Mouse (Mus musculus): Measurements from ENCODE around the gene Ormdl3. TPM values are rescaled to one million over a fixed set of nuclear protein-coding genes. Genes with fewer than 3 reads are reported as not detected.

The Ormdl3 gene
- polyA plus RNA-seq, 1 experiment from 2014 or later = 8.5 TPM

DNA sequence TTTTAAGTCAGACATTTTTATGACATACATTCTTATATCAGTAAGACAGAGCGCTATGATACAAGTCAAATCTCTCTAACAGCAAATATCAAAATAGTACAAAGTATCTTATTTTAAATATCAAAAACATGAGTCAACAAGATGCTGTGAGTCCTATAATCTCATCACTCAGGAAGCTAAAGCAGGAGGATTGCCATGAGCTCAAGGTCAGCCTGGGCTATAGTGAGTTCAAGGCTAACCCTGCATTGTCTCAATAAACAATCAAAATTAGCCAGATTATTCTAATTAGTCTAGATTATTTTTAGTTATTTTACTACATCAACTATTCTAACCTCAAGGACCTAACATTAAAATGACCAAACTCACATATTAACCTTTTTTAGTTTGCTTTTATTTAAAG is 43.8 kb downstream of the Ormdl3 start:
- DNase-seq (ENCODE audit: low spot score) = no peak
- no peak overlapping the region for H3K4me2 ChIP-seq (ENCODE audit: low read length)
- no peaks in the 10 kb centered on the region for H3K36me3 ChIP-seq (ENCODE audit: control insufficient read depth, insufficient read depth, low read length)
- peaks cover 54% of the 10 kb centered on the region for H3K27me3 ChIP-seq (replicated peaks; ENCODE audit: control insufficient read depth, insufficient read depth, low read length)
- peaks cover 6% of the 10 kb centered on the region; the same call in 1 of the 2 replicates for H3K4me1 ChIP-seq (replicated peaks; ENCODE audit: control insufficient read depth, insufficient read depth, low read length)
- peaks cover 4% of the 10 kb centered on the region; the same call in 1 of the 2 replicates for H3K9me3 ChIP-seq (ENCODE audit: control insufficient read depth, low read length)
- 88% methylated on average over 1 of the region's 1 CpGs for WGBS
- no peak overlapping the region for H3K4me3 ChIP-seq (ENCODE audit: low read depth, low read length)
- no peak for ATAC-seq (replicated peaks; ENCODE audit: low FRiP score, low TSS enrichment, low read depth)
- H3K27ac ChIP-seq (ENCODE audit: low read depth) = no peak overlapping the region
- no peak overlapping the region for H3K9ac ChIP-seq (ENCODE audit: low read length)

DNA sequence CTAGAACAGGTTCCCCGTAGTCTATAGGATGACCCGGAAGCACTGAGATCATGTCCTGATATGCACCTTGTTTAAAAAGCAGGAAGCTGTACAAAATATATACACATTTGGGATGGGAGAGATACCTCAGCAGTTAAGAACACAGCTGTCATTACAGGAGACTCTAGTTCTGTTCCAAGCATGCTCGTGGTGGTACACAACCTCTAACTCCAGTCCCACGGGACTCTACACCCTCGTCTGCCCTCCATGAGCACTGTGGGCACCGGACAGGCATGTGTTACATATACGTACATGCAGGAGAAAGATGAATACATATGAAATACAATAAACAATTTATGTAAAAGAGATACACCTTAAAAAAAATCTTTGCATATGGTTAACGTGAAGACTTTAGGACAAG is 44.6 kb downstream of the Ormdl3 start:
- 71% methylated on average over 8 of the region's 8 CpGs for WGBS
- Histone ChIP-seq H3K4me2 (ENCODE audit: low read length) (no peak overlapping the region), H3K9me3 (ENCODE audit: control insufficient read depth, low read length) (peaks cover 4% of the 10 kb centered on the region; the same call in 1 of the 2 replicates), H3K27me3 (replicated peaks; ENCODE audit: control insufficient read depth, insufficient read depth, low read length) (peaks cover 45% of the 10 kb centered on the region), H3K9ac (ENCODE audit: low read length) (no peak overlapping the region), H3K4me1 (replicated peaks; ENCODE audit: control insufficient read depth, insufficient read depth, low read length) (peaks cover 6% of the 10 kb centered on the region; the same call in 1 of the 2 replicates), H3K36me3 (ENCODE audit: control insufficient read depth, insufficient read depth, low read length) (no peaks in the 10 kb centered on the region), H3K27ac (ENCODE audit: low read depth) (no peak overlapping the region), H3K4me3 (ENCODE audit: low read depth, low read length) (no peak overlapping the region)
- DNase-seq (ENCODE audit: low spot score) = no peak
- no peak for ATAC-seq (replicated peaks; ENCODE audit: low FRiP score, low TSS enrichment, low read depth)

DNA sequence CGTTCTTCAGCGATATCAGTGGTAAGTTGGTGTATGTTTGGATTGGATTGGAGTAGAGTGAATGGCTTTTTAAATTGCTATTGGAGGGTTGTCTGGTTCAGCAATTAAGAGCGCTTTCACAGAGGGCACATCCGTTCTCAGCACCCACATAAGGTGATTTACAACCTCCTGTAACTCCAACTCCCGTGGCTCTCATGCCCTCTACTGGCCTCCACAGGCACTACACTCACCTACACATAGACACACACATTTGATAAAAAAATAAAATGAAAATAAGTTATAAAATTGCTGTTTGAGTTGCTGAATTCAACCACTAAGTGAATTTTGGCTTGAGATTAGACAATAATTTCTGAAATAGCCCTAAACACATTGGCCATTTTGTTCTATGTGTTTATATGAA is 46.8 kb downstream of the Ormdl3 start:
- H3K4me3 ChIP-seq (ENCODE audit: low read depth, low read length) = no peak overlapping the region
- no peak for ATAC-seq (replicated peaks; ENCODE audit: low FRiP score, low TSS enrichment, low read depth)

DNA sequence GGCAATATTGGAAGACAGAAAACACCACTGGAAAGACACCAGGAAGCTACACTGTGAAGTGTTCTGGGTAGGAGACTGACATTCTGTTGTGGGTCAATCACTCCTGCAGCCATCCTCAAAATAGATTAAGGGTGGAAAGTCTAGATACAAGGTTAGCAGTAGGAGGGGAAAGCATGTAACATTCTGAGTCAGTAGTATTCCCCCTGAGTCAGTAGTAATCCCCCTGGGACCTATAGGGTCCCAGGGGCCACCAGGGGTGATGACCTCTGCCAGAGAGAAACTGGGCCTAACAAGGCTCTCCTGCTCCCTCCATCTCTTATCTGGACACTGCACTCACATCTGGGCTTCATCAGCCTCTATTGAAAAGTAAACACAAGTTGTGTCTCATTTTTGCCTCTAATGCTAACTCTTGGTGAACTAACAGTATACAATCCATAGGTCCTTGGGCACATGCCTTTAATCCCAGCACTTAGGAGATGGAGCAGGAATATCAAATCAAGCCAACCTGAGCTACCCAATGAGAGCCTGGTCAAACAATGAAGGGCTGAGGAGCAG is 49.6 kb downstream of the Ormdl3 start:
- H3K27me3 ChIP-seq (replicated peaks; ENCODE audit: control insufficient read depth, insufficient read depth, low read length) = peaks cover 4% of the 10 kb centered on the region
- ATAC-seq (replicated peaks; ENCODE audit: low FRiP score, low TSS enrichment, low read depth) (no peak), DNase-seq (ENCODE audit: low spot score) (no peak)
- H3K4me2 ChIP-seq (ENCODE audit: low read length) = no peak overlapping the region
- H3K27ac ChIP-seq (ENCODE audit: low read depth) = no peak overlapping the region
- no peaks in the 10 kb centered on the region for H3K36me3 ChIP-seq (ENCODE audit: control insufficient read depth, insufficient read depth, low read length)
- peaks cover 4% of the 10 kb centered on the region; the same call in 1 of the 2 replicates for H3K9me3 ChIP-seq (ENCODE audit: control insufficient read depth, low read length)
- no peaks in the 10 kb centered on the region for H3K4me1 ChIP-seq (replicated peaks; ENCODE audit: control insufficient read depth, insufficient read depth, low read length)
- H3K4me3 ChIP-seq (ENCODE audit: low read depth, low read length) = no peak overlapping the region
- no peak overlapping the region for H3K9ac ChIP-seq (ENCODE audit: low read length)

More for the DNA sequence above, 46.8 kb downstream of the Ormdl3 start:
- Histone ChIP-seq H3K9me3 (ENCODE audit: control insufficient read depth, low read length) (peaks cover 4% of the 10 kb centered on the region; the same call in 1 of the 2 replicates), H3K27ac (ENCODE audit: low read depth) (no peak overlapping the region), H3K27me3 (replicated peaks; ENCODE audit: control insufficient read depth, insufficient read depth, low read length) (peaks cover 23% of the 10 kb centered on the region), H3K4me2 (ENCODE audit: low read length) (no peak overlapping the region), H3K36me3 (ENCODE audit: control insufficient read depth, insufficient read depth, low read length) (no peaks in the 10 kb centered on the region), H3K4me1 (replicated peaks; ENCODE audit: control insufficient read depth, insufficient read depth, low read length) (peaks cover 1% of the 10 kb centered on the region; the same call in 1 of the 2 replicates), H3K9ac (ENCODE audit: low read length) (no peak overlapping the region)
- 82% methylated on average over 5 of the region's 5 CpGs for WGBS
- DNase-seq (ENCODE audit: low spot score) = no peak

Other genes starting within 250 kb of the Ormdl3 start
- gene Ppp1r1b, start 239.0 kb downstream of the Ormdl3 start, polyA plus RNA-seq (2014; fragmentation: Nextera tagmentation; extraction: Ambion mirVana) = 21.4 and 22.6 TPM in 2 replicates
- 40.5 and 44.8 TPM in 2 replicates for gene Stard3, start 229.0 kb downstream of the Ormdl3 start, polyA plus RNA-seq (2014; fragmentation: Nextera tagmentation; extraction: Ambion mirVana)
- gene Tcap, start 203.6 kb downstream of the Ormdl3 start, polyA plus RNA-seq (2014; fragmentation: Nextera tagmentation; extraction: Ambion mirVana) = not detected in 2 replicates
- gene Pnmt, start 200.9 kb downstream of the Ormdl3 start, polyA plus RNA-seq (2014; fragmentation: Nextera tagmentation; extraction: Ambion mirVana) = not detected in 2 replicates
- 13.4 and 14.1 TPM in 2 replicates for gene Pgap3, start 186.9 kb downstream of the Ormdl3 start, polyA plus RNA-seq (2014; fragmentation: Nextera tagmentation; extraction: Ambion mirVana)
- 33.5 and 35.3 TPM in 2 replicates for gene Erbb2, start 174.9 kb downstream of the Ormdl3 start, polyA plus RNA-seq (2014; fragmentation: Nextera tagmentation; extraction: Ambion mirVana)
- 109 and 123 TPM in 2 replicates for gene Mien1, start 148.4 kb downstream of the Ormdl3 start, polyA plus RNA-seq (2014; fragmentation: Nextera tagmentation; extraction: Ambion mirVana)
- gene Grb7, start 141.0 kb downstream of the Ormdl3 start, polyA plus RNA-seq (2014; fragmentation: Nextera tagmentation; extraction: Ambion mirVana) = 74.1 and 74.6 TPM in 2 replicates
- 0.16 and 0.19 TPM in 2 replicates for gene Ikzf3, start 41.3 kb downstream of the Ormdl3 start, polyA plus RNA-seq (2014; fragmentation: Nextera tagmentation; extraction: Ambion mirVana)
- gene Zpbp2, start 36.3 kb downstream of the Ormdl3 start, polyA plus RNA-seq (2014; fragmentation: Nextera tagmentation; extraction: Ambion mirVana) = 0.28 and 0.57 TPM in 2 replicates
- not detected in 2 replicates for gene Lrrc3c, start 10.9 kb upstream of the Ormdl3 start, polyA plus RNA-seq (2014; fragmentation: Nextera tagmentation; extraction: Ambion mirVana)
- gene Gm12355, start 38.3 kb upstream of the Ormdl3 start, polyA plus RNA-seq (2014; fragmentation: Nextera tagmentation; extraction: Ambion mirVana) = 1.2 and 1.3 TPM in 2 replicates
- not detected in 2 replicates for gene Gsdma3, start 39.0 kb upstream of the Ormdl3 start, polyA plus RNA-seq (2014; fragmentation: Nextera tagmentation; extraction: Ambion mirVana)
- not detected in 2 replicates for gene Gsdma2, start 59.4 kb upstream of the Ormdl3 start, polyA plus RNA-seq (2014; fragmentation: Nextera tagmentation; extraction: Ambion mirVana)
- gene Gsdma, start 77.0 kb upstream of the Ormdl3 start, polyA plus RNA-seq (2014; fragmentation: Nextera tagmentation; extraction: Ambion mirVana) = not detected in 2 replicates
- gene Psmd3, start 95.2 kb upstream of the Ormdl3 start, polyA plus RNA-seq (2014; fragmentation: Nextera tagmentation; extraction: Ambion mirVana) = 141 and 149 TPM in 2 replicates
- not detected in 2 replicates for gene Csf3, start 113.9 kb upstream of the Ormdl3 start, polyA plus RNA-seq (2014; fragmentation: Nextera tagmentation; extraction: Ambion mirVana)
- 43.0 and 48.0 TPM in 2 replicates for gene Med24, start 142.1 kb upstream of the Ormdl3 start, polyA plus RNA-seq (2014; fragmentation: Nextera tagmentation; extraction: Ambion mirVana)
- gene Thra, start 153.3 kb upstream of the Ormdl3 start, polyA plus RNA-seq (2014; fragmentation: Nextera tagmentation; extraction: Ambion mirVana) = 60.7 and 63.8 TPM in 2 replicates
- gene Nr1d1, start 188.0 kb upstream of the Ormdl3 start, polyA plus RNA-seq (2014; fragmentation: Nextera tagmentation; extraction: Ambion mirVana) = 2.5 and 2.8 TPM in 2 replicates
- 17.5 and 19.1 TPM in 2 replicates for gene Msl1, start 208.1 kb upstream of the Ormdl3 start, polyA plus RNA-seq (2014; fragmentation: Nextera tagmentation; extraction: Ambion mirVana)
- 34.5 and 37.3 TPM in 2 replicates for gene Casc3, start 217.5 kb upstream of the Ormdl3 start, polyA plus RNA-seq (2014; fragmentation: Nextera tagmentation; extraction: Ambion mirVana)
- 1.5 and 2.2 TPM in 2 replicates for gene Rapgefl1, start 249.4 kb upstream of the Ormdl3 start, polyA plus RNA-seq (2014; fragmentation: Nextera tagmentation; extraction: Ambion mirVana)